Mouse (Mus musculus) spleen, embryonic (tissue): ENCODE data around the gene Smg6.

Experiments used
- CTCF ChIA-PET: fragments of 350-600 bp; sonication (Branson Sonifier 250); formaldehyde crosslinking; loops from one replicate; lab custom pipeline; 2022; lab: Charles Lee

The Smg6 gene

DNA sequence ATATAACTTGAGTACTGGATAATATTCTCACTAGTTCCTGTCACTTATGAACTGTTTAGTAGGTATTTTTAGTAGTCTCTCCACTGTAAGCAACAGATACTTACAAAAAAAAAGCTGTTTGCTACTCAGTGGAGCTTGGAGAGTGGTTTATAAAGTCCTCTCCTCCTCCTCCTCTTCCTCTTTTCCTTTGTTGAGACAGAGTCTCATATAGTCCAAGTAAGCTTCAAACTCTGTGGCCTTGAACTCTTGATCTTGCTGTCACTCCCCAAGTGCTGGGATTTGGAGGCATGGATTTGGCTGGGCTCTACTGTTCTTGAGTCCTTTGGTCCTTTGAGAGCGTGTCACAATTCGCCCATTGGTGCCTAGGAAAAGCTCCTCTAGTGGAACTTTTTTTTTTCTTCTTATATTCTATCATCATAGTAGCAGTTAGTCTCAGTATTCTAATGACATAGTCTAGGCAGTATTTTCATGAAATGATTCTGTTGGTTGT is 1.7 kb downstream of the Smg6 start:
- CTCF ChIA-PET, result interaction anchor here (0.7 to 1.2 kb wide), 2 partner anchors 19 to 529 kb away, joined by 3 read pairs; no protein-coding TSS in a partner anchor

GRCm38 (mm10) chr11:74929111-74929510 is 3.5 kb downstream of the Smg6 start:
- CTCF ChIA-PET, result interaction anchor here (0.6 kb wide), 1 partner anchor 17 kb away, joined by 11 read pairs; no protein-coding TSS in a partner anchor

- CTCF ChIA-PET, result no interaction called here
Measured at GRCm38 (mm10) chr11:74930391-74930790, 4.8 kb downstream of the Smg6 start.

DNA sequence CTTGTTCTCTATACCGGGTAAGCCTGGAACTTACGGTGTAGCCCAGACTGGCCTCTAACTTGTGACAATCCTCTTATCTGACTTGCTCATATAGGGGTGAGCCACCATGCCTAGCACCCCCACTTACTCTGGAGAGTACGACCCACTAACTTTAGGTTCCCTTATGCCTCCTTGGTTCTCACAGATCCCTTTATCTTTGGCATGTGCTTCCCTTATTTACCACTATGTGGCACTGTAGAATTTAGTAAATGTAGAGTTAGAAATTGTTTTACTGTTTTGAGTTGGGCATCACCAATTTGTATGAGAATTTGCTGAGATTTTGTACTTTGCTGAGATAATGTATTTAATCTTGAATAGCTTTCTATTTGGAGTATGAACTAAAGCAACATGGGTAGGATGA is 20.7 kb downstream of the Smg6 start:
- CTCF ChIA-PET, result interaction anchor here (0.7 to 0.9 kb wide), 2 partner anchors 19 to 299 kb away, joined by 3 to 4 read pairs; no protein-coding TSS in a partner anchor

- CTCF ChIA-PET, result no interaction called here
Measured at GRCm38 (mm10) chr11:74954901-74955300, 29.3 kb downstream of the Smg6 start.

DNA sequence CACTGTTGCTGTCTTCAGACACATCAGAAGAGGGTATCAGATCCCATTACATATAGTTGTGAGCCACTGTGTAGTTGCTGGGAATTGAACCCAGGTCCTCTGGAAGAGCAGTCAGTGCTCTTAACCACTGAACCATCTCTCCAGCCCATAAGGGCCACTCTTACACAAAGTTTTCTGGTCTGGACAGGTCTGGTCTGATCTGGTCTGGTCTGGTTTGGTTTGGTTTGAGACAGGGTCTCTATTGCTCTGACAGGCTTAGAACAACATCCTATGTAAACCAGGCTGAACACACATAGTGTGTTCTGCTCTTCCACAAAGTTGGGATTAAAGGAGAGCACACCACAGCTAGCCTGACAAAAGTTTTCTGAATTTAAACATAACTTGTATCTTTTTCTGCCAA is 30.4 kb downstream of the Smg6 start:
- CTCF ChIA-PET, result interaction anchor here (0.7 kb wide), 1 partner anchor 68 kb away, joined by 5 read pairs; no protein-coding TSS in a partner anchor

DNA sequence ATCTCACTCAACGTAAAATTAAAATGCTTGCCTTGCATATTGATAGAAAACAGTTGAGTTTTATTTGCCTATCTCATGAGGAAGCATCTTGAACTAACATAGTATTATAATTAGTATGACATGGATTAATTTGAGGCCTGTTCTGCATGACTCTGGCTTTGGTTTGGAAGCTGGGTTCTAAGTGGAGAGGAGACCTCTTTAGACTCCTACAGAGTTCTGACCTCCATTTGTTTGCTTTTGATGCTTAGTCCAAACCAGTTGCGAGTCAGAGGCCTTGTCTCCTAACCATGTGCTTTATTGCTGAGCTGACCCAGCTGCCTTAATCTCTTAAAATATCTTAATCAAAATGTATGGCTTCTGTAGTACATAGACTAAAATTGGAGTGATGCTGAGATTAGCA is 32.0 kb downstream of the Smg6 start:
- CTCF ChIA-PET, result interaction anchor here (0.6 kb wide), 2 partner anchors 1131 to 1207 kb away, joined by 5 to 6 read pairs; no protein-coding TSS in a partner anchor

DNA sequence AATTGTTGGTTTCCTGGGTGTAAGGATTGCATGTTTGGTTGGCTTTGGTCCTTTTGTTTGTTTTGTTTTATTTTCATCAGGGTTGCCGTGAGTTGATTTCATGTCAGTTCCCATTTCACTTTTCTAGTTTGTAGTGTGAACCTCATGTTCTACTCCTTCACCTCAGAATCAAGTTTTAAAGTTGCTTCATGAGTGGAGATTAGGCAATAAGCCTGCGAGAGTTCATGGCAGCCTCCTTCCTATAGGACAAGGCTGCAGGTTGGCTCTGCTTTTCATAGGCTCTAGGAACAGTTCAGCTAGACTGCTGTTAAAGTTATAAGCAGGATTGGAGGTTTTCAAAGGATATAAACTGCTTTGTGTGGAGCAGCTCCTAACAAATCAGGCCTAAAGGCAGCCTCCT is 33.9 kb downstream of the Smg6 start:
- CTCF ChIA-PET, result interaction anchor here (1.2 kb wide), 1 partner anchor 9 kb away, joined by 3 read pairs; no protein-coding TSS in a partner anchor

DNA sequence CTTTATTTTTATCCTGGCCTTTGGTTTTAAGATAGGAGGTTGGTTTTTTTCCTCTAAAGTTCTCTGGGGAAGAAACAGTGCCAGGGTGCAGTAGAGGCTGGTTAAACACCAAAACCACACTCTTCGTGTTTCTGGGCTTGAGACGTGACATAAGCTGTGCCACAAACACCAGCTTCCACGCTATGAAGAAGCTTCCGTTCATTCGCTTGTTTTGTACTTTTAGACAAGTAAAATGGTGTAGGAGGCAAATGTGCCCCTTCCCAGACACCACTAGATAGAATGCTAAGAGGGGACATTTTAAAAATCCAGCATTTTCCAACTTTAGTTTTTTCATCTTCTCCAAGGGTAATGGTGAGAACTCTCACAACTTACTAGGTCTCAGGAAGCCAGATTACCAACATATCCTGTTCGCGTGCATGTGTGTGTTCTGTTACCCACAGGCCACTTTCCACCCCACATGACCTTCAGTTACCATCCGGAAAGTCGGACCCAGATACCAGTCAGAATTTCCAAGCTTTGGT is 34.5 kb downstream of the Smg6 start:
- CTCF ChIA-PET, result interaction anchor here (1.2 kb wide), 1 partner anchor 9 kb away, joined by 3 read pairs; no protein-coding TSS in a partner anchor

DNA sequence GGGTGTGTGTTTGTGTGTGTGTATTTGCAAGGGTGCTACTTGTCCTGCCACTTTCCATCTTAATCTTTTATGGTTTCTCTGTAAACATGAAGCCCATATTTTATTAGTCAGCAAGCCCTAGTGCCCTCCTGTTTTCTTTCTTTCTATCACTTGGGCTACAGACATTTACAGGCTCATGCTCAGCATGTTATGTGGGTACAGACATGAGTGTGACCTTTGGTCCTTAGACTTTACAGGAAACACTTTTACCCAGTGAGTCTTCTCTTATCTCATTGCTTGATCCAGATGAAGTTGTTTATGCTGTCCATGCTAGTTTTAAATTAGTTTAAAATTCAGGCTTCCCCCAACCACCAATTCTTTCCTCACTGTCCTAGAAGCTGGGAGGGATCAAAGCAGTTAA is 36.3 kb downstream of the Smg6 start:
- CTCF ChIA-PET, result no interaction called here

GRCm38 (mm10) chr11:74962846-74963407 is 37.3 kb downstream of the Smg6 start:
- CTCF ChIA-PET, result no interaction called here

DNA sequence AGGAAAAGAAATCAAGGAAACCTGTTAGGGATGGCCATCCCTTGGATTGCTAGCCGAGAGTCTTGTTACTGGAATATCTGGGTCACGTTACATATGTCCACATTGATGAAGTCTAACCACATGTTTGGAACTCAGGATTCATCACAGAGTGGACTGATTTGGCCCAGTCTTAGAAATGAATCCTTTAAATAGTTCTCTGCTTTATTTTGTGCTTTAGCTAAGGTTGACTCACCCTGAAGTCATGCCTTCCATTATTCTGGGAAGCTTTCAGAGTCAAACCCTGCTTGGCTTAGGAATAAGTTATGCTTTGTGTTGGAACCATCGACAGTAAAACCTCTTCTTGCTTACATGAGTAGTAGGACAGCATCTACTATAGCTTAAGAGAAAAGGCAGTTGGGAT is 39.9 kb downstream of the Smg6 start:
- CTCF ChIA-PET, result no interaction called here

DNA sequence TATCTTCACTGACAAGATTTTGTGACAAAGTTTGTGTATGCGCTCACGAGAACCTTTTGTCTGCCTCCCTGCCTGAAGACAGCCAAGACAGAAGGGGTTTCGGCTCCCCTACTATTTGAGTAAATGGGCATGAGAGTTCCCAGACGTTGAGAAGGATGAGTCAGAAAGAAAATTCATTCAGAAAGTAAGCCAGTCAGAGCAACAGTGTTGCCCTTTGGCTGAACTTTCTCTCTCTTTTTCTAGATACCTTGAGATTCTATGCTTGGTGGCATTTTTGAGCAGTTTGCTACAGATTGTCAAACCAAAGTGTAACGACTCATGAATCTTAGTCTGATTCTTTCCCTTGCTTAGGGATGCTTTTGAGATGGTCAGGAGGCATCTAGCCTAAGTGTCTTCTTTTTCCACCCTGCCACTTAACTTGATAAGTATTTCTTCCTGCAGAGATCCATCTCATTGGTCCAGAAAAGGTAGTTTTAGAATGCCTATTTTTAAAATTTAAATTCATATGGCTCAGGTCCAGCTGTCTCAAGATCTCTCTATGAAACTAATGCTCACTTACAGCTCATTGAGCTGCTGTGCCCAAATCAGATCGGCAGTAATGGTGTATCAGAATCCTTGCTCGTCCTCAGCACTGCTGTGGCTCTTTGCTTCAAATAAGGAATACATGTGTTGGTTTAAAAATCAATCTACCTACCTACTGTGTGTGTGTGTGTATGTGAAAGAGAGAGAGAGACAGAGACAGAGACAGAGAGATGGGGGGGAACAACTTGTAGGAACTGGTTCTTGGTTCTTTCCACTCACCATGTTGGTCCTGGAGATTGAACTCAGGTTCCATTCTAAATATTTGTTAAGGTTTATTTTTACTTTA is 47.9 kb downstream of the Smg6 start:
- CTCF ChIA-PET, result no interaction called here

DNA sequence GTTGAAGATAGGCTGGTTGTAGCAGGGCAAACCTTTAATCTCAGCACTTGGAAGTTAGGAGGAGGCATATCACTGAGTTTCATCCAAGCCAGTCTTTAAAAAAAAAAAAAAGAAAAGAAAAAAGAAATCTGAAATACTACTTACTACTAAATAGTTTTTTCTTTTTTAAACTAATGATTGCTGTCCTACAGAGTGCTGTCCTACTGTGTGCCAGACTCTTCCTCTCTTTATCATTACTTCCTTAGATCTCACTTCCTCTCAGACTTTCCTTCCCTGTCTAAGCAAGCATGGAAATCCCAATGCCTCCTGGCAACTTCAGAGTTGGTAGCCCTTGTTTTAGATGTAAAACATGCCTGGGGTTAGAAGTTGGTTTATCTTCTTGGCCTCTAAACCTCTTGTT is 49.0 kb downstream of the Smg6 start:
- CTCF ChIA-PET, result interaction anchor here (0.7 kb wide), 1 partner anchor 202 kb away, joined by 10 read pairs; no protein-coding TSS in a partner anchor

GRCm38 (mm10) chr11:74976835-74977687 is 51.4 kb downstream of the Smg6 start:
- CTCF ChIA-PET, result interaction anchor here (0.6 kb wide), 1 partner anchor 343 kb away, joined by 3 read pairs; no protein-coding TSS in a partner anchor

DNA sequence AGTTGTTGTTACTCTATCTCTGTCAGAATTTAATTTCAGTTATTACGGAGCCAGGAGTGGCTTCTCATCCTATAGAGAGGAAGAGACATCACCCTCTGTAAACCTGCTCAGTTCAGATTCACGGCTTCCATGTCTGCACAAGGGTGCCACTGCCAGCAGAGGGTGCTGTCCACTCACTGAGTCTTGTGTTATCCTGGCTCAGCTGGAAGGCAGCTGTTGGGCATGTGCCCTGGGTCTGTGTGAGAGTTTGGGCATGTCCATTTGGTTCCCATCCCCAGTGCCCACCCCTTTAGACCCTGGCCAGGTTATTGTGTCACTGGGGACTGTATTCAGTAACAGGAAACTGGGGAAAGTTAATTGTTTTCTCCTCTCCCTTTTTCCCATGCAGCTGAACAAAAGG is 55.8 kb downstream of the Smg6 start:
- CTCF ChIA-PET, result interaction anchor here (1.6 kb wide), 1 partner anchor 189 kb away, joined by 7 read pairs; no protein-coding TSS in a partner anchor

- CTCF ChIA-PET, result no interaction called here
Measured at GRCm38 (mm10) chr11:74982241-74982640, 56.6 kb downstream of the Smg6 start.

- CTCF ChIA-PET, result no interaction called here
Measured at GRCm38 (mm10) chr11:74988162-74988561, 62.5 kb downstream of the Smg6 start.

DNA sequence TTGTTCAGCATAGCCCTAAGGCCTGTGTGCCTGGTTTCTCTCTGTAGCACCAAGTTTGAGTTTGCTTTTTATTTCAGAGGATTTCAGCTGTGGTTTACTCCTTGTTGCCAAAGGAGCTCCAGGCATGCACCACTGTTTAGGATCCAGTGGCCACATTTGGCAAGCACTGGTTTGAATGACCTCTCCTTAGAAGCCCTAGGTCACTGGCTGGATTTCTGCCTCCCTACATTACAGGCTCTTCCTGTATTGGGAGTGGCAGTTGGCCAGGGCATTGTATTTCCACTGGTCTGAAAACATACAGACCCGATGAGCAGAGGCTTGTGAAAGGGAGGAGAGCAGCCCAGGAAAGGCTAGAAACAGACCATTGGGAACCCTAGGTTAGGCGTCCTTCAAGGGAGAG is 63.4 kb downstream of the Smg6 start:
- CTCF ChIA-PET, result no interaction called here

DNA sequence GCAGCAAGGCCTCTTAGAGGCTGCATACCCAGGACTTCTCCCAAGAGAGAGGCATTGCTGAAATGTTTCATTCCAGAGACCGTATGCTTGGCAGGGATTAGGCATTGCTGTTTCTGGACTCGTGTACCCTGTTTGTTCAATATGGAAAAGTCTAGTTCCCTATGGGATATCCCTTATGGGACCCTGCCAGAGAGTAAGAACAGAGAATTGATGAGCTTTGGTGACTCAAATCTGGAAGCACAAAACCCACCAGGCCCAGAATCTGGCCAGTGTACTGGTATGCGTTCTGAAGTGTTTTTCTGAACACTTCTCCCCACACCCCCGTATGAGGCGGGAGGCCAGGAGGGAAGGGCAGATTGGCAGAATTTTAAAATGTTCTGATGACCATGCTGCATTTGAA is 64.9 kb downstream of the Smg6 start:
- CTCF ChIA-PET, result no interaction called here

DNA sequence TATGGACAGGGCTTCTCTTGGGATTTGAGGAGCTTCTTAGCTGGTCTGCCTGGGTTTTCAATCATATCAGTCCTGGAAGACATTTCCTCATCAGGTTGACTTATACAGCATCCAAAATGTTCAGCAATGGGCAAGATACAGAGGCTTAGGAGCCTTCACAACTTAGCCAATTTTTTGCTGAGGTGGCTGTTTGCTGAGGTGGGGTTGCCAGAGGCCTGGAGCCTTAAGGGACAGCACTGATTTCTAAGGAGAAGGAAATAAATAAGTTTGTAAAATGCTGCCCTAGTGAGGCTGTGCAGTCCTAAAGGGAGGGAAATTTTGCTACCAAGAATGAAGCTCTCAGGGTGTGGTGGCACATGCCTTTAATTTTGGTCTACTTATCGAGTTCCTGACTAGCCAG is 65.7 kb downstream of the Smg6 start:
- CTCF ChIA-PET, result no interaction called here
